ENCODE assay signal across 32 mouse cellular contexts in the genomic region with DNA sequence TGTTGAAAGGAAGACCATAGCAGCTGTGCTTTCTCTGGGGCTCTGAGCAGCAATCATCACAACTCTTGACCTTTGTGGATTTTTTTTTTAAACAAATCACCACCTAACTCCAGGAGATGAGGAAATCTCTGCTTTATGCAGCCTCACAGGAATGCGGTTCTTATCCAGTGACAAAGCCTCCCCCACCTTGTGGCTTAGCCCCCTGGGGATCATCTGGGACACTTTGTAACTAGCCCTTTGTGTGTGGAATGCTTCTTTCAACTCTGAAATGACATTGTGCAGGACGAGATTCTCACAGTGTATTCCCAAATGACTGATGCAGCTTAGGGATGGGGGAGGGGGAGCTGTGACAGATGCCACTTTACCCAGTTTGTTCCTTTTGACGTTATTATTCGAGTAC. TPM values are rescaled to one million over a fixed set of nuclear protein-coding genes. Genes with fewer than 3 reads are reported as not detected.
A peak's percentile ranks its signal among the peaks of the same experiment; 100 is the strongest.
DNase-seq lines count a peak whose midpoint lies in the region; ATAC-seq and TF ChIP-seq lines count a peak whose summit lies in the region.
"Had no signal": no experiment of that assay in that cellular context is flagged by ENCODE, and none has a peak within 500 bp of the region (broad histone marks: within the 10 kb centered on the region; RNA-seq: fewer than 3 reads in every experiment).

No protein-coding gene starts in this region.

- no peak for ATAC-seq in heart, embryonic 11.5 days (replicated peaks; ENCODE audit: insufficient number of reproducible peaks, low FRiP score, low TSS enrichment)
- no peak for ATAC-seq in midbrain, embryonic 14.5 days (ENCODE audit: low FRiP score, low TSS enrichment)
- ATAC-seq in midbrain, embryonic 16.5 days, result no peak
- ATAC-seq in stomach, postnatal 0 days (ENCODE audit: low FRiP score, low TSS enrichment), result no peak
- ATAC-seq: intestine, postnatal 0 days; lung, postnatal 0 days had no signal

- H3K4me1 ChIP-seq in heart, embryonic 11.5 days (ENCODE audit: control insufficient read depth, insufficient read depth, low read length), result no peaks in the 10 kb centered on the region; the same call in 1 of the 2 replicates
- H3K4me1 ChIP-seq in midbrain, embryonic 14.5 days (ENCODE audit: control insufficient read depth, insufficient read depth, low read length), result peaks cover 15% of the 10 kb centered on the region; the same call in 1 of the 2 replicates
- peaks cover 2% of the 10 kb centered on the region; the same call in 1 of the 2 replicates for H3K4me1 ChIP-seq in midbrain, embryonic 16.5 days (ENCODE audit: control insufficient read depth, insufficient read depth, low read length)
- H3K4me1 ChIP-seq in stomach, postnatal 0 days (replicated peaks; ENCODE audit: control insufficient read depth, insufficient read depth), result no peaks in the 10 kb centered on the region
- H3K4me1 ChIP-seq: embryonic facial prominence, embryonic 15.5 days; limb, embryonic 10.5 days; limb, embryonic 15.5 days; liver, embryonic 13.5 days had no signal

- H3K36me3 ChIP-seq in heart, embryonic 11.5 days (ENCODE audit: control insufficient read depth, insufficient read depth, low read length), result no peaks in the 10 kb centered on the region
- H3K36me3 ChIP-seq in midbrain, embryonic 14.5 days (ENCODE audit: control insufficient read depth, insufficient read depth, low read length), result no peaks in the 10 kb centered on the region
- no peaks in the 10 kb centered on the region for H3K36me3 ChIP-seq in midbrain, embryonic 16.5 days (ENCODE audit: control insufficient read depth, insufficient read depth, low read length)
- H3K36me3 ChIP-seq in stomach, postnatal 0 days (ENCODE audit: control insufficient read depth, insufficient read depth, low read length), result no peaks in the 10 kb centered on the region
- H3K36me3 ChIP-seq: embryonic facial prominence, embryonic 10.5 days; embryonic facial prominence, embryonic 15.5 days; forebrain, embryonic 12.5 days; heart, embryonic 13.5 days; limb, embryonic 10.5 days; limb, embryonic 15.5 days; liver, embryonic 13.5 days; neural tube, embryonic 15.5 days had no signal

- peaks cover 3% of the 10 kb centered on the region; the same call in 1 of the 2 replicates for H3K27me3 ChIP-seq in heart, embryonic 11.5 days (ENCODE audit: control insufficient read depth, insufficient read depth, low read length)
- no peaks in the 10 kb centered on the region for H3K27me3 ChIP-seq in midbrain, embryonic 14.5 days (ENCODE audit: control insufficient read depth, insufficient read depth, low read length)
- H3K27me3 ChIP-seq in midbrain, embryonic 16.5 days (ENCODE audit: control insufficient read depth, insufficient read depth, low read depth, low read length), result no peaks in the 10 kb centered on the region
- H3K27me3 ChIP-seq in stomach, postnatal 0 days (ENCODE audit: control insufficient read depth, insufficient read depth, low read length), result no peaks in the 10 kb centered on the region
- H3K27me3 ChIP-seq: embryonic facial prominence, embryonic 15.5 days; limb, embryonic 15.5 days; liver, embryonic 13.5 days; neural tube, embryonic 15.5 days had no signal

- H3K27ac ChIP-seq in heart, embryonic 11.5 days (ENCODE audit: low read depth, low read length), result no peak overlapping the region
- H3K27ac ChIP-seq in midbrain, embryonic 14.5 days (replicated peaks; ENCODE audit: low read depth, low read length), result no peak overlapping the region
- no peak overlapping the region for H3K27ac ChIP-seq in midbrain, embryonic 16.5 days (ENCODE audit: low read length)
- no peak overlapping the region for H3K27ac ChIP-seq in stomach, postnatal 0 days (replicated peaks)
- H3K27ac ChIP-seq: embryonic facial prominence, embryonic 10.5 days; embryonic facial prominence, embryonic 15.5 days; forebrain, embryonic 12.5 days; gastrocnemius, adult 2 months; heart, adult 2 months; heart, embryonic 13.5 days; limb, embryonic 10.5 days; limb, embryonic 15.5 days; liver, embryonic 13.5 days; macrophage; neural tube, embryonic 15.5 days had no signal

- TF ChIP-seq CTCF in stomach, postnatal 0 days (IDR thresholded peaks at IDR 0.05; ENCODE audit: low read depth), result no peak

- H3K4me2 ChIP-seq in heart, embryonic 11.5 days, result no peak overlapping the region
- no peak overlapping the region for H3K4me2 ChIP-seq in midbrain, embryonic 14.5 days (ENCODE audit: low read length)
- H3K4me2 ChIP-seq in midbrain, embryonic 16.5 days (ENCODE audit: low read length), result no peak overlapping the region
- no peak overlapping the region for H3K4me2 ChIP-seq in stomach, postnatal 0 days (replicated peaks; ENCODE audit: low read depth)
- H3K4me2 ChIP-seq: embryonic facial prominence, embryonic 15.5 days; forebrain, embryonic 12.5 days; heart, embryonic 13.5 days; limb, embryonic 15.5 days; liver, embryonic 13.5 days; neural tube, embryonic 15.5 days had no signal

- no peaks in the 10 kb centered on the region for H3K9me3 ChIP-seq in heart, embryonic 11.5 days (replicated peaks; ENCODE audit: control insufficient read depth, low read length)
- H3K9me3 ChIP-seq in midbrain, embryonic 14.5 days (ENCODE audit: control insufficient read depth, low read length), result no peaks in the 10 kb centered on the region
- no peaks in the 10 kb centered on the region for H3K9me3 ChIP-seq in midbrain, embryonic 16.5 days (replicated peaks; ENCODE audit: control insufficient read depth, low read length, poor library complexity, severe bottlenecking)
- no peaks in the 10 kb centered on the region for H3K9me3 ChIP-seq in stomach, postnatal 0 days (ENCODE audit: control insufficient read depth, low read length)
- H3K9me3 ChIP-seq: embryonic facial prominence, embryonic 10.5 days; embryonic facial prominence, embryonic 15.5 days; forebrain, embryonic 12.5 days; heart, embryonic 13.5 days; limb, embryonic 10.5 days; limb, embryonic 15.5 days; liver, embryonic 13.5 days; neural tube, embryonic 15.5 days had no signal

- WGBS in heart, embryonic 11.5 days (ENCODE audit: insufficient replicate concordance), result 6% methylated on average over 4 of the region's 4 CpGs
- WGBS in midbrain, embryonic 14.5 days, result 3% methylated on average over 4 of the region's 4 CpGs
- WGBS in midbrain, embryonic 16.5 days, result 3% methylated on average over 4 of the region's 4 CpGs
- 10% methylated on average over 4 of the region's 4 CpGs for WGBS in stomach, postnatal 0 days

- DNase-seq in heart, adult 11 months, result peak; percentile 89
- peak; percentile 49 for DNase-seq in midbrain, embryonic 14.5 days
- DNase-seq in ES-CJ7 (ENCODE audit: low read depth, low spot score), result peak; percentile 28
- peak; percentile 88 for DNase-seq in R1 (ENCODE audit: low read depth, low spot score)
- DNase-seq in stomach, postnatal 0 days (ENCODE audit: low spot score), result no peak
- DNase-seq in MN1 (ENCODE audit: low spot score), result no peak
- DNase-seq: adrenal gland, postnatal 10 days; cerebellum, adult 8-10 months; cerebellum, postnatal 36 days; gastrocnemius, adult 2 months; gastrocnemius, postnatal 36 days; heart, adult 2 months; heart, postnatal 10 days; kidney, adult 9 months; kidney, postnatal 10 days; layer of hippocampus, adult 9-11 months; liver, embryonic 13.5 days; lung, adult 18-20 months; right cerebral cortex, adult 18-20 months; spleen, adult 18-20 months had no signal

- no peak overlapping the region for H3K4me3 ChIP-seq in heart, embryonic 11.5 days (ENCODE audit: low read depth, low read length)
- no peak overlapping the region for H3K4me3 ChIP-seq in midbrain, embryonic 14.5 days (replicated peaks; ENCODE audit: low read depth, low read length)
- H3K4me3 ChIP-seq in midbrain, embryonic 16.5 days (ENCODE audit: low read depth, low read length), result no peak overlapping the region
- no peak overlapping the region for H3K4me3 ChIP-seq in stomach, postnatal 0 days (ENCODE audit: low read depth, low read length)
- H3K4me3 ChIP-seq: embryonic facial prominence, embryonic 10.5 days; embryonic facial prominence, embryonic 15.5 days; forebrain, embryonic 12.5 days; gastrocnemius, adult 2 months; heart, adult 2 months; heart, embryonic 13.5 days; limb, embryonic 10.5 days; limb, embryonic 15.5 days; liver, embryonic 13.5 days; neural tube, embryonic 15.5 days had no signal

- H3K9ac ChIP-seq in heart, embryonic 11.5 days (ENCODE audit: low read depth, low read length), result no peak overlapping the region
- H3K9ac ChIP-seq in midbrain, embryonic 14.5 days (replicated peaks; ENCODE audit: low read length), result no peak overlapping the region
- H3K9ac ChIP-seq in midbrain, embryonic 16.5 days (ENCODE audit: low read depth, low read length), result no peak overlapping the region
- no peak overlapping the region for H3K9ac ChIP-seq in stomach, postnatal 0 days (ENCODE audit: low read length)
- H3K9ac ChIP-seq: embryonic facial prominence, embryonic 15.5 days; forebrain, embryonic 12.5 days; heart, embryonic 13.5 days; limb, embryonic 15.5 days; liver, embryonic 13.5 days; neural tube, embryonic 15.5 days had no signal

- no peak for TF ChIP-seq EP300 in stomach, postnatal 0 days (optimal IDR thresholded peaks at IDR 0.05)

RNA-seq across cellular contexts. Expression of a gene that starts 12.0 kb away (rescaled TPM):
- 0.15 and 0.33 TPM in 2 replicates for polyA plus RNA-seq in heart, embryonic 11.5 days (2014; fragmentation: Nextera tagmentation; extraction: Ambion mirVana)
- polyA plus RNA-seq in midbrain, embryonic 14.5 days (2014; fragmentation: Nextera tagmentation; extraction: Ambion mirVana), result 4.4 and 4.6 TPM in 2 replicates
- polyA plus RNA-seq in midbrain, embryonic 16.5 days (2015; fragmentation: Nextera tagmentation; extraction: Ambion mirVana), result 4.5 and 5.4 TPM in 2 replicates
- polyA plus RNA-seq in stomach, postnatal 0 days (2015; fragmentation: Nextera tagmentation; extraction: Ambion mirVana), result 0.10 and 0.30 TPM in 2 replicates
- polyA plus RNA-seq: heart, embryonic 13.5 days; limb, embryonic 10.5 days; lung, postnatal 0 days; macrophage had no signal

Comparison
In these comparisons a context has a peak if more than half of its experiments do, and no peak if none do; other contexts are left out.
1. DNase-seq: peak in heart, adult 11 months (single experiment), midbrain, embryonic 14.5 days (single experiment), ES-CJ7 (single experiment) and R1 (single experiment); none in stomach, postnatal 0 days (single experiment) and MN1 (single experiment).